Mouse (Mus musculus): ENCODE measurements around the gene Ell. TPM values are rescaled to one million over a fixed set of nuclear protein-coding genes. Genes with fewer than 3 reads are reported as not detected.
A peak's percentile ranks its signal among the peaks of the same experiment; 100 is the strongest.

Gene Ell
- polyA plus RNA-seq, 1 experiment = 17.8 TPM

DNA sequence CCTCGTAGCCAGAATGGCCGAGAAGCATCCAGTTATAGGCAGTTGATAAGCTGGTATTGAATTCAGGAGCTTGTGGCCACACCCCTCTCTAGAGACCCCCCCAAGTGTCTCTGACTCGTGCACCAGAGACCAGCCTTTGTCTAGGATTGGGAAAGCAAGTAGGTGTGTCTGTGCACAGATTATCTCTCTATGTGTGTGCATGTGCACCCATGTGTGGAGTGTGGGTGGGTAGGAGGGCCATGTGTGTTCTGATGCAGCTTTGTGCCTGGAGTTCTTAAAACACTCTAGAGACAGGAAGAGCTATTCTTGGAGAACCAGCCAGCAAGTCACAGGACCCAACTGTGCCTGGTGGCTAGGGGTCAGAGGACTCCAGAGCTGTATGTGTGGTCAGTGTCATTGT is 21.3 kb downstream of the Ell start:
- no peak overlapping the region for H3K27ac ChIP-seq (ENCODE audit: control insufficient read depth, insufficient read depth, low read depth, low read length, poor library complexity)
- TF ChIP-seq CTCF (IDR thresholded peaks at IDR 0.05; ENCODE audit: control insufficient read depth, insufficient read depth, low read length) (no peak), POLR2A (IDR thresholded peaks at IDR 0.05; ENCODE audit: borderline replicate concordance, control insufficient read depth, low read depth, low read length) (no peak)
- H3K4me3 ChIP-seq (replicated peaks; ENCODE audit: control insufficient read depth, low read depth, low read length) = no peak overlapping the region
- H3K4me1 ChIP-seq (ENCODE audit: control insufficient read depth, insufficient read depth, low read length) = peaks cover 25% of the 10 kb centered on the region
- 65% methylated on average over 3 of the region's 3 CpGs for WGBS

DNA sequence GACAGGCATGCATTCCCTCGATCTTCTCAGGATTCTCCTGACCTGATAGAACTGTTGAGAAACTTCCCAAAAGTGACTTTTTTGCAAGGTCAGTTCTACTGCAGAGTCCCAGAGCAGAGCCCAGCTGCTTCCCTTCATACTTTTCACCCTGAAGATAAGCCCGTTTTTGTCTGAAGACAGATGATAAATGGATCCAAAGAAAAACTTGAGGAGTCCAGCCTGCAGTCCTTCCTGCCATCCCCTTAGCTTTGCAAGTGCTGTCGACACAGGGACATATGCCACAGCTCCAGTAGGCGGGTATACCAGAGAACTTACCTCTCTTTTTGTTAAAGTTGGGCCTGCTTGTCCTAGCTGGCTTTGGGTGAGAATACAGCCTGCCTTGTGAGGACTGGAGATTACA is 22.1 kb downstream of the Ell start:
- 0 out of 2 replicates have a peak overlapping the region, but pooled peaks have one; percentile 31 for H3K27ac ChIP-seq (ENCODE audit: control insufficient read depth, insufficient read depth, low read depth, low read length, poor library complexity)

DNA sequence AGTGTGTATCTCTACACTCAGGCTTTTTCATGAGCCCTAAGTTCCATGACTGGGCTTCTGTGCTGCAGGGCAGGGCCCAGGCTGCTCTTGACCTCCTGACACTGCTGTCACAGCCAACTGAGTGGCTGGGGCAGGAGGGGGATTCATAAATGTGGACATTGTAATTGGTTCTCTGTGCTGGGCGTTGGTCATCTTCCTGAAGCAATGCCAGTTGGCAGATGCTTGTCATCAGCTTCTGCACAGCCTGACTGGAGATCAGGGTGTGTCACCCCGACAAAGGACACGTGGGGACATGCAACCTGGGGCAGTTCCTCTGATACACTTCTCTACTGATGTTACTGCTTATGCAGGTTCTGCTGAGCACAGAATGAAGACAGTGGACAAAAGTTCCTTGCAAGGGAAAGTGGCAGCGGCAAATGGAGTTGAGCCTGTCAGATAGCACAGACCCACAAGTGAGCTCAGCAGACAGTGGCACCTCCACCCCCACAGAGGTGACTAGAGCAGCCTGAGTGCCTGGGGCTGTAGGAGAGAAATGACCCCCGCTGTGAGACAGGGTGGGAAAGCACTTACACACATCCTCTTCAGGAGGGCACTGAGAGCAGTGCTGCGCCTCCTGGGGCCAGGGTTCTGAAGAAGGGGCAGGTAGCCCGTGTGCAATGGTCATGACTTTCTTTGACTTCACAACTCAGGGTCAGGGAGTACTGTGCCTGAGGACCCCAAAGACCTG is 22.7 kb downstream of the Ell start:
- Histone ChIP-seq H3K27ac (ENCODE audit: control insufficient read depth, insufficient read depth, low read depth, low read length, poor library complexity) (peak overlapping the region; percentile 31; the same call in 1 of the 2 replicates), H3K4me3 (replicated peaks; ENCODE audit: control insufficient read depth, low read depth, low read length) (no peak overlapping the region), H3K4me1 (ENCODE audit: control insufficient read depth, insufficient read depth, low read length) (peaks cover 26% of the 10 kb centered on the region)
- WGBS = 62% methylated on average over 7 of the region's 7 CpGs
- TF ChIP-seq CTCF (IDR thresholded peaks at IDR 0.05; ENCODE audit: control insufficient read depth, insufficient read depth, low read length) = no peak
- TF ChIP-seq POLR2A (IDR thresholded peaks at IDR 0.05; ENCODE audit: borderline replicate concordance, control insufficient read depth, low read depth, low read length) = no peak

More for the DNA sequence above, 22.1 kb downstream of the Ell start:
- Histone ChIP-seq H3K4me3 (replicated peaks; ENCODE audit: control insufficient read depth, low read depth, low read length) (no peak overlapping the region), H3K4me1 (ENCODE audit: control insufficient read depth, insufficient read depth, low read length) (peaks cover 26% of the 10 kb centered on the region)
- TF ChIP-seq POLR2A (IDR thresholded peaks at IDR 0.05; ENCODE audit: borderline replicate concordance, control insufficient read depth, low read depth, low read length) = no peak
- no peak for TF ChIP-seq CTCF (IDR thresholded peaks at IDR 0.05; ENCODE audit: control insufficient read depth, insufficient read depth, low read length)
- WGBS = 39% methylated on average over 4 of the region's 4 CpGs

- 72% methylated on average over 3 of the region's 3 CpGs for WGBS
- Histone ChIP-seq H3K27ac (ENCODE audit: control insufficient read depth, insufficient read depth, low read depth, low read length, poor library complexity) (no peak overlapping the region; the same call in 1 of the 2 replicates), H3K4me1 (ENCODE audit: control insufficient read depth, insufficient read depth, low read length) (peaks cover 26% of the 10 kb centered on the region), H3K4me3 (replicated peaks; ENCODE audit: control insufficient read depth, low read depth, low read length) (no peak overlapping the region)
- TF ChIP-seq CTCF (IDR thresholded peaks at IDR 0.05; ENCODE audit: control insufficient read depth, insufficient read depth, low read length) (no peak), POLR2A (IDR thresholded peaks at IDR 0.05; ENCODE audit: borderline replicate concordance, control insufficient read depth, low read depth, low read length) (no peak)
These were observed 23.5 kb downstream of the Ell start for GRCm38 (mm10) chr8:70562802-70563201.

DNA sequence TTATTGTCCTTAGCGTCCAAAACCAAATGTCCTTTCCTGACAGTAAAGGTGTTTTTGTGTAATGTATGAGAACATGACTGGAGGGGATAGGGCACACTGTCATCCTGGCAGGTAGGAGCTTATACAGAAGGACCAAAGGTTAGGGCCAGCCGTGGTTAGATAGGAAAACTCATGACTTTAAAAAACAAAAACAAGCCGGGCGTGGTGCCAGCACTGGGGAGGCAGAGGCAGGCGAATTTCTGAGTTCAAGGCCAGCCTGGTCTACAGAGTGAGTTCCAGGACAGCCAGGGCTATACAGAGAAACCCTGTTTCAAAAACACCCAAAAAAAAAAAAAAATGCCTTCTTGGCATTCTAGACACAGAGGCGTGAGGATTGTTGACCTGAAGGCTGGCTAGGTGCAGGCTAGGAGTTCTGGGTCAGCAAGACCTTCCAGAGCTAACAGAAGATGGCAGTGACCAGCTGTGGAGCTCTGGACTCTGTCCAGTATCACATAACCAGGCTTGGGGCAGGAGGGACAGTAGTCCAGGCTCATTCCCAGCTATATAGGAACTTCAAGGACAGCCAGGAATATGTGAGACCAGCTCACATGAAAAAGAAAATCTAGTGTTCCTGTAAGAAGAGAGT is 24.6 kb downstream of the Ell start:
- Histone ChIP-seq H3K27ac (ENCODE audit: control insufficient read depth, insufficient read depth, low read depth, low read length, poor library complexity) (no peak overlapping the region), H3K4me3 (replicated peaks; ENCODE audit: control insufficient read depth, low read depth, low read length) (no peak overlapping the region), H3K4me1 (ENCODE audit: control insufficient read depth, insufficient read depth, low read length) (peaks cover 22% of the 10 kb centered on the region)
- WGBS = 79% methylated on average over 6 of the region's 6 CpGs
- TF ChIP-seq CTCF (IDR thresholded peaks at IDR 0.05; ENCODE audit: control insufficient read depth, insufficient read depth, low read length) (no peak), POLR2A (IDR thresholded peaks at IDR 0.05; ENCODE audit: borderline replicate concordance, control insufficient read depth, low read depth, low read length) (no peak)

DNA sequence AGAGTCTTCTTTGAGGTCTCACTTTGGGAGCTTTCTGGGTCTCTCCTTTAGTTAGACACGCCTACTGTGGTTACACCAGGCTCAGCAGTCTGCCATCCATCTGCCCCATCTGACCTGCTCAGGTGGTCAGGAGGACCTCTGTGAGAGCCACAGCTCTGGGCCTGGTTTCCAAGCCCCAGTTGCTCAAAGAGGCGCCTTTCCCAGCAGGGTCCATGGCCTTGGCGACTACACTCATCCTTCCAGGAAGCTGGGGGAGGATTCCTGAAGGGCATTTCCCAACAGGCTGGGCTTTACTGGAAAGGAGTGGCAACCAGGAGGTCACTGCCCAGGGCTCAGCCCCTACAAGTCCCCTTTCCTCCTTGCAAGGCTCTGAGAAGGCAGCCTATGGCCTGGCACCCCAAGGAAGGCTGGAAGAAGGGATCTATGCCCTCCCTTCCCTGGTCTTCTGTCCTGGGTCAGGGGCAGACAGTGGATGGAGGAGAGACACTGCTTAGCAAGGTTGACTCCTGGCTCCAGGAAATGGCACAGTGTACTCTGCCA is 25.5 kb downstream of the Ell start:
- Histone ChIP-seq H3K4me1 (ENCODE audit: control insufficient read depth, insufficient read depth, low read length) (peaks cover 21% of the 10 kb centered on the region), H3K27ac (ENCODE audit: control insufficient read depth, insufficient read depth, low read depth, low read length, poor library complexity) (no peak overlapping the region), H3K4me3 (replicated peaks; ENCODE audit: control insufficient read depth, low read depth, low read length) (no peak overlapping the region)
- TF ChIP-seq CTCF (IDR thresholded peaks at IDR 0.05; ENCODE audit: control insufficient read depth, insufficient read depth, low read length) (no peak), POLR2A (IDR thresholded peaks at IDR 0.05; ENCODE audit: borderline replicate concordance, control insufficient read depth, low read depth, low read length) (no peak)
- 69% methylated on average over 3 of the region's 3 CpGs for WGBS

- no peak overlapping the region for H3K4me3 ChIP-seq (replicated peaks; ENCODE audit: control insufficient read depth, low read depth, low read length)
- H3K4me1 ChIP-seq (ENCODE audit: control insufficient read depth, insufficient read depth, low read length) = peaks cover 18% of the 10 kb centered on the region
- H3K27ac ChIP-seq (ENCODE audit: control insufficient read depth, insufficient read depth, low read depth, low read length, poor library complexity) = no peak overlapping the region
- 2% methylated on average over 3 of the region's 3 CpGs for WGBS
- TF ChIP-seq POLR2A (IDR thresholded peaks at IDR 0.05; ENCODE audit: borderline replicate concordance, control insufficient read depth, low read depth, low read length) (no peak), CTCF (IDR thresholded peaks at IDR 0.05; ENCODE audit: control insufficient read depth, insufficient read depth, low read length) (no peak)
These were observed 26.3 kb downstream of the Ell start for GRCm38 (mm10) chr8:70565561-70565960.

- Histone ChIP-seq H3K27ac (ENCODE audit: control insufficient read depth, insufficient read depth, low read depth, low read length, poor library complexity) (no peak overlapping the region), H3K4me3 (replicated peaks; ENCODE audit: control insufficient read depth, low read depth, low read length) (no peak overlapping the region), H3K4me1 (ENCODE audit: control insufficient read depth, insufficient read depth, low read length) (peaks cover 2% of the 10 kb centered on the region; the same call in 1 of the 2 replicates)
- TF ChIP-seq CTCF (IDR thresholded peaks at IDR 0.05; ENCODE audit: control insufficient read depth, insufficient read depth, low read length) (no peak), POLR2A (IDR thresholded peaks at IDR 0.05; ENCODE audit: borderline replicate concordance, control insufficient read depth, low read depth, low read length) (no peak)
These were observed 31.1 kb downstream of the Ell start for GRCm38 (mm10) chr8:70570360-70570759.

Data from bone marrow, adult 2 months (tissue).